Mouse (Mus musculus): ENCODE measurements around the gene Xrcc1. TPM values are rescaled to one million over a fixed set of nuclear protein-coding genes. Genes with fewer than 3 reads are reported as not detected.
A peak's percentile ranks its signal among the peaks of the same experiment; 100 is the strongest.
"Not testable (repeated sequence)": the region's sequence is repeated elsewhere in the genome, so short reads cannot be mapped to it uniquely, and the experiment has no call there.

Xrcc1 gene
- total RNA-seq (2017): 18.0 to 42.4 TPM (median 29.6 TPM) in 3 replicates

DNA sequence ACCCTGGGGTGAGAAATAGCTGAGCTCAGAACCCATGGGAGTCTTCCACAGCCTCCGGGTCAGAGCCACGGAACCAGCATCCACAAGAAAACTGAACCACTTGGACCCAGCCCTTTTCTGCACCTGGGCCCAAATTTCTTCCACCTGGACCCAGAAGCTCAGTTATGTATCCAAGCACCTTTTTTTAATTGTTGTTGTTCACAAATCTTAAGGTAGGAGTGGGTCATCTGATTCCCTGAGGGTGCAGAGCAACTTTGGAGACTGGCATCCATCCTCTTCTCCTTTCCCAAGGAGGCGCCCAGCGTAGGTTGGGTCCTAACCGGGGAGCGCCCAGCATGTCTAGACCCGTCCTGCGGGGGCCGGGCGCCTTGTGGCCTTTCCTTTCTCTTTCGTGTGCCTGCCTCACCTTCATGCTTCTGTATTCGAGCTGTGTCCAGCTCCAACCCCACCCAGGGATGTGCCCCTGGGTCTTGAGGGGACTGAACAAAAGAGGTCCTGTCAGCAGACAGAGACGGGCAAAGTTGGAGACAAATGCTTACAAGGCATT lies at the start of gene Xrcc1, which contains the start of gene Pinlyp:
TSS of gene Xrcc1 (plus strand) at position 222 of the 547 bp plus-strand sequence.
TSS of gene Pinlyp (minus strand) at position 51 of the 547 bp plus-strand sequence.
- ATAC-seq (replicated peaks; ENCODE audit: insufficient number of reproducible peaks, low FRiP score, low TSS enrichment, poor library complexity, severe bottlenecking): no peak

DNA sequence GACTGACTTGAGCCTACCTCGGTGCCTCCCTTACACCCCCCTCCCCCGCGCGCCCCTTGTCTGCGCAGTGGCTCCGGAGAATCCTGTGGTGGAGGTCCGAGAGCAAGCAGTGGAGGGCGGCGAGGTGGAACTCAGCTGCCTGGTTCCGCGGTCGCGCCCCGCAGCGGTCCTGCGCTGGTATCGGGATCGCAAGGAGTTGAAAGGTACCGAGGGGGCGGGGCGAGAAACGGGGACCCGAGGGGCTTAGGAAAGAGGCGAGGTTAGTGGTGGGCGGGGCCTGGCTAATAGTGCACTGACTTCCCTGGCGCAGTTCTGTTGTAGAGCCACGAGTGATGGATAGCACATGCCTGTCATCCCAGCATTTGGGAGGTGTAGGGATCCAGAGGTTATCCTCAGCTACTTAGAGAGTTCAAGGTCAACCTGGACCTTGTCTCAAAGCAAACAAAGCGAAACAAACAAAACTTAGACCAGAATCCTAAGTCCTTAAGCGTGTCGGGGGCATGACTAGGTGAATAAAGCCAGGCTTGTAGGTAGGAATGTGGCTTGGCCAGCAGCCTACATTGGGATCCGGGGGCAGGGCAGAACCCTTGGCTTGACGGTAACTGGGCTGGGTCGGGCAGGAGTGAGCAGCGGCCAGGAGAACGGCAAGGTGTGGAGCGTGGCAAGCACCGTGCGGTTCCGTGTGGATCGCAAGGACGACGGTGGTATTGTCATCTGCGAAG lies 46.1 kb upstream of the Xrcc1 start:
- ATAC-seq (replicated peaks; ENCODE audit: insufficient number of reproducible peaks, low FRiP score, low TSS enrichment, poor library complexity, severe bottlenecking): no peak

DNA sequence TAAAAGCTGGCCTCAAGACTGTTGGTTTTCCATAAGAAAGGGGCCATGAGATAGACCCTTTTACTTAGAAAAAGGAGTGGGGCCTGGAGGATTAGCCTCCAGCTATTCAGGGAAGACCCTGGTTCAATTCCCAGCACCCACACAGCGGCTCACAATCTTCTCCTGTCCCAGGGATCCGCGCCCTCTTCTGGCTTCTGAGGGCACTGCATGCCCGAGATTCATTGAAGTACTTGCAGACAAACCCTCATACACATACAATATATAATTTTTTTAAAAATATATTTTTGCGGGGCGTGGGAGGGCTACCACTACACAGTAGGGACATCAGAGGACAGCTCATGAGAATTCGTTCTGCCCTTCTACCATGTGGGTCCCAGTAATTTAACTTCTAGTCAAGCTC lies 45.2 kb upstream of the Xrcc1 start:
- ATAC-seq (replicated peaks; ENCODE audit: insufficient number of reproducible peaks, low FRiP score, low TSS enrichment, poor library complexity, severe bottlenecking): no peak

DNA sequence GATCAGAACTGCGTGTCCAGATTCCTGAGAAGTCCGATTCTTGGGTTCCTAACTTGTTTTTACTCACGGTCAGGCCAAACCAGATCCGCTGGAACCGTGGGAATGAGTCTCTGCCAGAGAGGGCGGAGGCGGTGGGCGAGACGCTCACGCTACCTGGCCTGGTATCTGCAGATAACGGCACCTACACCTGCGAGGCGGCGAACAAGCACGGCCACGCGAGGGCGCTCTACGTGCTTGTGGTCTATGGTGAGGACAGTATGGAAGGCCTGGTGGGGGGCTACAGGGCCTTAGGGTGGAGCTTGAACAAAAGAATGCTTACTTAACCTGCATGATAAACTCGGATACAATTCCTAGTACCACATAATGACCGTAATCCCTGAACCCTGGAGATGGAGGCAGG lies 44.6 kb upstream of the Xrcc1 start:
- no peak for ATAC-seq (replicated peaks; ENCODE audit: insufficient number of reproducible peaks, low FRiP score, low TSS enrichment, poor library complexity, severe bottlenecking)

DNA sequence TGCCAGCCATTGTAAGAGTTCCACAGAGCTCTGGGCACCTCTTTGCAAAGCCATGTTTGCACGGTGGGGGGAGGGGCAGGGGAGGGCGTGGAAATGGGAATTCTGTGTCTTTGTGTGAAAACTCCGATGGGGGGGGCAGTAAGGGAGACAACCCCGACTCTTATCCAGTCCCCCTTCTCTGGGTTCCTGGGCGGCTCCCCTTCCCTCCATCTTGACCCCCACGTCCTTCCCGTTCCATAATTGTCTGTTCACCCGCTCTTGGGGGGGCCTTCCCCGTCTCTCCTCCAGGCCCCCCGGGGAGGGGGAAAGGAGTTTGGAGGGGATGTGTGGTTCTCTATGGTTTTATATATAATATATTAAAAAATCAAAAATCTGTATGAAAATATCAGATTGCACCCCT lies 42.1 kb upstream of the Xrcc1 start:
- no peak for ATAC-seq (replicated peaks; ENCODE audit: insufficient number of reproducible peaks, low FRiP score, low TSS enrichment, poor library complexity, severe bottlenecking)

DNA sequence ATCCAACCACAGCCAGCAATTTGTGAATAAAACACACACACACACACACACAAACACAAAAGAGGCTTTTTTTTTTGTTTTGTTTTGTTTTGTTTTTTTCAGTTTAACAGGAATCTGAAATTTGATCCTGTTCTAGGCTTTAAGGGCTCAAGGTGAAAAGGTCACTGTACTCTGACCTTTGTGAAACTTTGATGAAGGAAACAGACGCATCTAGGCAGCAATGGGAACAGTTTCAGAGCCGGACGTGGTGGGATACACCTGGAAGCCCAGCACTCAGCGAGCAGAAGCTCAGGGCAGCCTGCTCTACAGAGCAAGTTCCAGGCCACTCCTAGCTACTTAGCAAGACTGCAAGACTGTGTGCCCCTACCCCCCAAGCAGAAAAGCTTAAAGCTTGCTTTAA lies 41.2 kb upstream of the Xrcc1 start:
- no peak for ATAC-seq (replicated peaks; ENCODE audit: insufficient number of reproducible peaks, low FRiP score, low TSS enrichment, poor library complexity, severe bottlenecking)

DNA sequence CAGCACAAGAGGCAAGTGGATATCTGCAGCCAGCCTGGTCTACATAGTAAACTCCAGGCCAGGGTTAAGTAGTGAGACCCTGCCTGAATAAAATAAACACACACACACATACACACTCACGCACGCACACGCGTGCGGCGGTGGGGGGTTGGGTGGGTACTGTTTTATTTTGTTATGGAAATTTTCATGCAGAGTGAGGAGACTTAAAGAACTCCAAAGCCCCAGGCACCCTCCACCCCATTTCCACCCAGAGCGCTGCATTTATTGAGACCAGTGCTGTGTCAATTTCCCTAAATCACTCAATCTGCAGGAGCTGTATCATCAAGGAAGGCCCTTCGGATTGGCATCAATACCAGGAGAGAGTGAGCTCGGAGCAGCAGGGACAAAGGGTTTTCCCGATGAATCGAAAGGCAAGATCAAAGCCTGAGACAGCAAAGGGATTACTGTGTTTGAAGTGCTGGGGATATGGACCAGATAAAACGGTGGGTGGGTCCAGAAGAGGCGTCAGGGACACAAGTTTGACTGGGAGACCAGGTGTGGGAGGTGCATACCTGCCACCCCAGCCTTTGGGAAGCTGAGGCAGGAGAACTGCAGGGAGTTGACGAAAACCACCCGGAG lies 40.5 kb upstream of the Xrcc1 start:
- ATAC-seq (replicated peaks; ENCODE audit: insufficient number of reproducible peaks, low FRiP score, low TSS enrichment, poor library complexity, severe bottlenecking): no peak

DNA sequence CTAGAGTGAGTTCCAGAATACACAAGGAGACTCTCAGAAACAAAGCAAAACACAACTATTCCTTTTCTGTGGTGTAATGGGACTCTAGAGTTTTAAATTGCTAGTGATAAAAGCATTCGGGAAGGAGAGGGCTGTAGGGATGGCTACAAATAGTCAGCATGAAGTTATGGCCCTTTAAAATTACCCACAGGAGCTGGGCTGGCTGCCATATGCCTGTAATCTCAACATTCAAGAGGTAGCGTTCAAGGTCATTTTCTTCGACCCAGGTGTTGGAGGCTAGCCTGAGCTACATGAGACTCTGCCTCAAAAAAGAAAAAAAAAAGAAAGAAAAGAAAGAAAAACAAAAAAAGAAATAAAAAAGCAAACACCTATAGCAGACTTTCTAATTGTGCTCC lies 40.0 kb upstream of the Xrcc1 start:
- no peak for ATAC-seq (replicated peaks; ENCODE audit: insufficient number of reproducible peaks, low FRiP score, low TSS enrichment, poor library complexity, severe bottlenecking)

DNA sequence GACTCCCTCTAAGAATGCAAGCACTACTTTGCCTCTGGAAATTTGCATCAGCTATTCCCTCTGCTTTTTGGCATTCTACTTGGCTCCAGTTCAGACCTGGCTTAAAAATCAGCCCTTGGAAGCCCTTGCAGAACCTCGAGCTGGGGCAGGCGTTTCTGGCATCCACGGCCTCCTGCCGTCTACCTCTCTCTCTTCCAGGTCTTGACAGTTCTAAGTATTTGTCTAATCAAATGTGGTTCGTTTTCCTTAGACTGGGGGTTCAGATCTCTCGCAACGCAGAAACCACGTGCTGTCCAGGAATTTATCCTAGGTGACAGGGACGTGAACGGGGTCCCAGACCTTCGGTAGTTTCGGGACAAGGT lies 39.6 kb upstream of the Xrcc1 start:
- ATAC-seq (replicated peaks; ENCODE audit: insufficient number of reproducible peaks, low FRiP score, low TSS enrichment, poor library complexity, severe bottlenecking): no peak

DNA sequence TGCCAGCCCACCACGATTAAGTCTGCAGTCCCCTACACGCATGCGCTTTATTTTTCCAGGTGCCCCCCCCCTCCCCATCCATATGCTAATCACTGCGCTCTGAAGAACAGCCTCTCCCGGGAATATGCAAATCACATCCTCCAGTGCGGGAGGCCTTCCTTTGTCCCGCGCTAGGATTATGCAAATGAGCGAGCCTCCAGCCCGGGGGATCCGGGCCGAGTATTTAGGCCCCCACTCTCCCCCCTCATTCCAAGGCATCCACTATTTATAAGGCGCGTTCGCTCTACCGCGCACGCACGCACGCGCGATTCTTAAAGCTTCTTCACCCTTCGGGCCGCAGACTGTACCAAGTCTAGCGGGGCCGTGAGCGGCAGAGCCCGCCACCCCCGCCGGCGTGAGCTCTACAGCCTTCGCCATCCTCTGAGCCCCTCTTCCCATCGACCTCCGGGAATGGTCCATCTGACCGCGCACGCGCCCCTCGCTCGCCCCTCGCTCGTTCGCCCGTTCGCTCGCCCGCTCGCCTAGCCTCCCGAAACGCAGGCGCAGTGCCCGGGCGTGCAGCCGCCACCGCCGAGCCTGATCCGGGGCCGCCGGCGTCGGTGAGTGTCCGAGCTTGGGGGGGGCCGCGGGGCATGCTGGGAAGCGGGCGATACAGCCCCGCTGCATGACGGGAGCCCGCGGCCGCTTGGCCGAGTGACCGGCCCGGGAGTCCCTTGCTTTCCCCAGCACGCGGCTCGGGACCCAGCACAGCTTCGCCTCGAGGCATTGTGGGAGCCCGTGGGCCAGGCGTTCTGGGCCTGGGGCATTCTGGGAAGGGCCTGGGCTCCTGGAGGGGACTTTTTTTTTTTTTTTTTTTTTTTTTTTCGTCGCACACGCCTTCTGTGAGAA lies 39.0 kb upstream of the Xrcc1 start, which contains the start of gene Zfp428:
TSS of gene Zfp428 (plus strand) at position 169 of the 888 bp plus-strand sequence.
- ATAC-seq (replicated peaks; ENCODE audit: insufficient number of reproducible peaks, low FRiP score, low TSS enrichment, poor library complexity, severe bottlenecking): peak; percentile 72

DNA sequence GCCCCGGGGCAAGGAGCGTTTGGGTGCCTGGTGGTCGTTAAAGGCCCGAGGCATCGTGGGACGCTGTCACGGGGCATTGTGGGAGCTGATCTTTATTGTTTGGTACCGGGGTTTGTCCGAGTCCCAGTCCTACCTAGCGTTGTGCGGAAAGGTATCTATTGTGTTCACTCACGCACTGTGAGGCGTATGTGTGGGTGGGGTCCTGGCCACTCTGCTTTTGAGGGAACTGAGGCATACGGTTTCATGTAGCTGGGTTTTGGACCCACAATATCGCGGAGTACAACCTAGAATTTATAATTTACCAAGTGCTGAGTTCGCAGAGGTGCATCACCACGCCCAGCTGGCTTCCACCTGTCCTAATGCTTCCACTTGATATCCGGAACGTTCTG lies 38.4 kb upstream of the Xrcc1 start:
- ATAC-seq (replicated peaks; ENCODE audit: insufficient number of reproducible peaks, low FRiP score, low TSS enrichment, poor library complexity, severe bottlenecking): no peak

DNA sequence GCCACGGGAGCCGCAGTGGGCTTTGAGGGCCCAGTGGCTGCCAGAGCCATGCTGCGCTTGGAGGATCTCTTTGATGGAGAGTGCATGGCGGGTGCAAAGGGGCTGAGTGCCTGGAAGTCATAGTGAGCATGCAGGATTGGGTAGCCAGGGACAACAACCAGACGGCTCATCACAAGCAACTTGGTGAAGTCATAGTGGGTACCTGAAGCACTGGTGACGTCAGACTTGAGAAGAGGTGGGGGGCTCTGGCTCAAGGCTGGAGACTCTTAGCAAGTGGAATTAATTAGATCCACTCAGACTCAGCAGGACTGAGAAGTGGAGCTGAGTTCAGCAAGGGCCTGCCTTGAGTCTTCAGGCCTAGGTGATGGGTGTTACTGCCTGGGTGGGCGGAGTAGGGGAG lies 33.7 kb upstream of the Xrcc1 start, which contains the start of gene AC161166.1:
TSS of gene AC161166.1 (minus strand) at position 101 of the 400 bp plus-strand sequence.
- ATAC-seq (replicated peaks; ENCODE audit: insufficient number of reproducible peaks, low FRiP score, low TSS enrichment, poor library complexity, severe bottlenecking): no peak

DNA sequence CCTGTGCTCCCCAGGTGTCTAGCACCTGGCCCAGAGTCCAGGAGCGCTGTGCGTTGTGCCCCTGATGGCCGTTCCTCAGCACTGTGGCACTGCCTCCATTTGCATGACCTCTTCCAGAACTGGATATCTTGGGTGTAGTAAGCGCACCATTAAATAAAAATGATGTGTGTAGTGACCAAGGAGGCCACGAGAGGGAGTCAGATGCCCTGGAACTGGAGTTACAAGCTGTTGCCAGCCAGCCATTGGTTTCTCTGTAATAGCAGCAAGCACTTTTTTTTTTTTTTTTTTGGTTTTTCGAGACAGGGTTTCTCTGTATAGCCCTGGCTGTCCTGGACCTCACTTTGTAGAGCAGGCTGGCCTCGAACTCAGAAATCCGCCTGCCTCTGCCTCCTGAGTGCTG lies 29.8 kb upstream of the Xrcc1 start:
- not testable (repeated sequence) for ATAC-seq (replicated peaks; ENCODE audit: insufficient number of reproducible peaks, low FRiP score, low TSS enrichment, poor library complexity, severe bottlenecking)

DNA sequence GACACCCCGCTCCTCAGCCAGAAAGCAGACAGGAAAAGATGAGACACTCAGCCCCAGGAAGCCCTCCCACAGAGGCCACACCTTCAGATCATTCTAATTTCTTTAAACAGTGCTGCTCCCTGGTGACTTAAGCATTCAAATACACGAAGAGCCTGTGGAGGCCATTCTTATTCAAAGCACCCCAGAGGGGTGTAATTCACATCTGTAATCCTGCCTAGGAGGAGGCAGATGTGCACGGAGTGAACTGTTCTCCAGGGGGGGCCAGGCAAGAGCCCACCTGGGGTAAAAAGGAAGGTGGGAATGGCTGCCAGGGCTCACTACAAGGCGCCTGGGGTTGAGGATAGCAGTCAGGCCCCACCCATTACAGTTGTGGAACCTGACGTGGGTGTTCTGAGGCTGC lies 29.0 kb upstream of the Xrcc1 start:
- no peak for ATAC-seq (replicated peaks; ENCODE audit: insufficient number of reproducible peaks, low FRiP score, low TSS enrichment, poor library complexity, severe bottlenecking)

DNA sequence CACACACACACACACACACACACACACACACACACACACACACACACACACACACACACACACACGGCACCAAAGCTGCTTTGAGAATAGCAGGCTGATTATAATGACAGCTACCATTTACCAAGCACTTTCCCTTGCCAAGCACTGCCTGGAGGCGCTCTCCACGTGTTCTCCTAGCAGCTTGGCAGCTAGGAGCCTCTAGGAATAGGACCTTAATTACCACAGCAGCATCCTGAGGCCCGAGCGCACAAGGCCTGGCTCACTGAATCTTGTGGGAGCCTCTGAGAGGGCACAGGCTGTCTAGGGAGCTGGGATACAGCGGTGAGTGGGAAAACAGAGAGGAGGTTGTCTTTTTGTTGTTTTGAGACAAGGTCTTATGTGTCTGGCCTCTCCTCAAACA lies 28.4 kb upstream of the Xrcc1 start:
- no peak for ATAC-seq (replicated peaks; ENCODE audit: insufficient number of reproducible peaks, low FRiP score, low TSS enrichment, poor library complexity, severe bottlenecking)

DNA sequence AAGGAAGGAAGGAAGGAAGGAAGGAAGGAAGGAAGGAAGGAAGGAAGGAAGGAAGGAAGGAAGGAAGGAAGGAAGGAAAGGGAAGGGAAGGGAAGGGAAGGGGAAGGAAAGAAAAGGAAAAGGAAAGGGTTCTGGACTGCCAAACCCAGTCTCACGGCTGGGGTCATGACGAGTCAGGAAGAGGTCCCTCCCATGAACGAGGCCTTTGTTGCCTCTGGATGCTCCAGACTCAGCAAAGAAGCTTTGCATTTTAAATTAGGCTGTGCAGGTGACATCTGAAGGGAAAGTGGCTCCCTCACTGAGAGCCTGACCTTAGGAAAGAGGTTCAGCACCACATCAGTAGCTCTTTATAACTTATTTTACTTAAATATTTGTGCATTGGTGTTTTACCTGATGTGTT lies 27.0 kb upstream of the Xrcc1 start:
- ATAC-seq (replicated peaks; ENCODE audit: insufficient number of reproducible peaks, low FRiP score, low TSS enrichment, poor library complexity, severe bottlenecking): no peak

DNA sequence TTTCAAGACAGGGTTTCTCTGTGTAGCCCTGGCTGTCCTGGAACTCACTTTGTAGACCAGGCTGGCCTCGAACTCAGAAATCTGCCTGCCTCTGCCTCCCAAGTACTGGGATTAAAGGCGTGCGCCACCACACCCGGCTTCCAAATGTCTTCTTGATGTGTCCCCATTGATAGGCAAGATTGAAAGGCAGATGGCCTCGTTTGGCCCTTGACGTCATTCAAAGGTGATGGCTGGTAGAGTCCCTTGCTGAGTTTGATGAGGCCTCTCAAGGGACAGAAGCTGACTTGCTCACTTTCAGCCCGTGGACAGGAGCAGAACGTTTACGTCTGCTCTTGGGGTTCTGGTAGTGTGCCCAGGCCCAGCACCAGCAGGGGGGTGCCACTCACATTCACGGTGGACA lies 26.0 kb upstream of the Xrcc1 start:
- ATAC-seq (replicated peaks; ENCODE audit: insufficient number of reproducible peaks, low FRiP score, low TSS enrichment, poor library complexity, severe bottlenecking): not testable (repeated sequence)

DNA sequence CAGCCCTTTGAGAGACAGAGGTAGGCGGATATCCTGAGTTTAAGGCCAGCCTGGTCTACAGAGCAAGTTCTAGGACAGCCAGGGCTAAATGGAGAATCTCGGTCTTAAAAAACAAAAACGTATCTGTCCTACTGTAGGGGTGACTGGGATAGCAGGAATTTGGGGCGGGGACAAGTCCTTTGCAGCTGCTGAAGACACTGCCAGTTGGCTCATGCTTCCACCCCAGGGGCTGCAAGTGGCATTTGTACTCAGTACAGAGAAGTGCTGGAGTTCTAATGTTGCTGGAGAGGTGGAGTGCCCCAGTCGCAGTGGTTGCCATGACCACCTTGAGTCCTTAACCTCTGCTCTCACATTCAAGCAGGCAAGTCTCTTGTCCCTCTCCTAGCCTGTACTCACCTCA lies 23.3 kb upstream of the Xrcc1 start:
- ATAC-seq (replicated peaks; ENCODE audit: insufficient number of reproducible peaks, low FRiP score, low TSS enrichment, poor library complexity, severe bottlenecking): no peak

DNA sequence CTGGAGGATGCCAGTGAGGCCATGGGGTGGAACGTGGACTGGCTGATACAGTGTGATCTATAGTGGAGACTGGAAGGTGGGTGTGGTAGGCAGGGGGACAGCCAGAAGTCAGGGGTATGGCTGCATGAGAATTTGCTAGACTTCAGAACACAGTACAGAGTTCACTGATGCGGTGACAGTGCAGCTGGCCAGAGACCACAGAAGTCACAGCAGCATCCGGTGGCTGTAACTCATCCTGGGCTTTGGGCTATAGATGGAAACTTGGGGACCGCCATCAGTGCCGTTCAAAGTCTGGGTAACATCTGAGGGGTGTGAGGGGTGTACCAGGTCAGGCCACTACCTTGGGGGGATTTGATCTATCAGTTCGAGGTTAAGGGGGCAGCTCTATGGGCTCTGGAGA lies 22.4 kb upstream of the Xrcc1 start:
- ATAC-seq (replicated peaks; ENCODE audit: insufficient number of reproducible peaks, low FRiP score, low TSS enrichment, poor library complexity, severe bottlenecking): no peak

All from monocyte, adult 5-6 weeks (primary cell).